Mouse (Mus musculus) heart, postnatal 36 days (tissue): ENCODE results near the gene Ak5. TPM values are rescaled to one million over a fixed set of nuclear protein-coding genes. Genes with fewer than 3 reads are reported as not detected.

Source experiments
- DNase-seq, 2 experiments: peaks; one replicate each; pipeline ENCODE4 v3.0.0; 2021 to 2022
- intact Hi-C: fragments of 180-260 bp; cut with DNase I; formaldehyde crosslinking; loops from one replicate; pipeline ENCODE4 v1.15.1; 2025
- total RNA-seq, 2 experiments: library from RNA; stranded (reverse); gene quantifications; 2 replicates each; pipeline ENCODE4 v1.2.3; 2021

Gene Ak5
- total RNA-seq, 2 experiments from 2014 or later = 0.27 to 0.31 TPM

GRCm38 (mm10) chr3:152522634-152523314 lies 145.4 kb downstream of the Ak5 start:
- intact Hi-C loops = no loop called here
- DNase-seq = no peak

- DNase-seq = no peak
- intact Hi-C loops = no loop called here
These were observed 147.1 kb downstream of the Ak5 start for GRCm38 (mm10) chr3:152521054-152521453.

- no peak for DNase-seq
- intact Hi-C loops = no loop called here
These were observed 148.1 kb downstream of the Ak5 start for GRCm38 (mm10) chr3:152520074-152520473.

- DNase-seq = no peak
- intact Hi-C loops = no loop called here
These were observed 148.6 kb downstream of the Ak5 start for GRCm38 (mm10) chr3:152519556-152519955.

- intact Hi-C loops = no loop called here
- DNase-seq = no peak
These were observed 151.6 kb downstream of the Ak5 start for GRCm38 (mm10) chr3:152516569-152516968.

- intact Hi-C loops = no loop called here
These were observed 152.2 kb downstream of the Ak5 start for GRCm38 (mm10) chr3:152515959-152516358.

GRCm38 (mm10) chr3:152512517-152512916 lies 155.6 kb downstream of the Ak5 start:
- intact Hi-C loops = no loop called here
- no peak for DNase-seq

More at GRCm38 (mm10) chr3:152515959-152516358, 152.2 kb downstream of the Ak5 start:
- no peak for DNase-seq

GRCm38 (mm10) chr3:152509268-152509667 lies 158.9 kb downstream of the Ak5 start:
- no peak for DNase-seq
- intact Hi-C loops = no loop called here

- DNase-seq = no peak
- intact Hi-C loops = no loop called here
These were observed 159.7 kb downstream of the Ak5 start for GRCm38 (mm10) chr3:152508419-152508993.

GRCm38 (mm10) chr3:152507900-152508299 lies 160.3 kb downstream of the Ak5 start:
- intact Hi-C loops = no loop called here
- DNase-seq = no peak

GRCm38 (mm10) chr3:152498968-152499696 lies 169.0 kb downstream of the Ak5 start:
- intact Hi-C loops = no loop called here
- DNase-seq = no peak

GRCm38 (mm10) chr3:152497842-152498241 lies 170.3 kb downstream of the Ak5 start:
- intact Hi-C loops = no loop called here
- no peak for DNase-seq

GRCm38 (mm10) chr3:152497084-152497483 lies 171.1 kb downstream of the Ak5 start:
- no peak for DNase-seq

GRCm38 (mm10) chr3:152495415-152495898 lies 172.7 kb downstream of the Ak5 start:
- no peak for DNase-seq
- intact Hi-C loops = no loop called here

More at GRCm38 (mm10) chr3:152497084-152497483, 171.1 kb downstream of the Ak5 start:
- intact Hi-C loops = no loop called here

GRCm38 (mm10) chr3:152494667-152495360 lies 173.3 kb downstream of the Ak5 start:
- intact Hi-C loops = no loop called here
- no peak for DNase-seq

- DNase-seq = no peak
- intact Hi-C loops = no loop called here
These were observed 174.3 kb downstream of the Ak5 start for GRCm38 (mm10) chr3:152493813-152494212.

- no peak for DNase-seq
- intact Hi-C loops = no loop called here
These were observed 175.9 kb downstream of the Ak5 start for GRCm38 (mm10) chr3:152492241-152492640.

- intact Hi-C loops = no loop called here
These were observed 177.7 kb downstream of the Ak5 start for GRCm38 (mm10) chr3:152490423-152490822.

GRCm38 (mm10) chr3:152488964-152489363 lies 179.2 kb downstream of the Ak5 start:
- intact Hi-C loops = no loop called here

More at GRCm38 (mm10) chr3:152490423-152490822, 177.7 kb downstream of the Ak5 start:
- DNase-seq = no peak

GRCm38 (mm10) chr3:152484206-152484605 lies 184.0 kb downstream of the Ak5 start:
- intact Hi-C loops = no loop called here
- no peak for DNase-seq

More at GRCm38 (mm10) chr3:152488964-152489363, 179.2 kb downstream of the Ak5 start:
- DNase-seq = no peak

GRCm38 (mm10) chr3:152483800-152484199 lies 184.4 kb downstream of the Ak5 start:
- DNase-seq = no peak
- intact Hi-C loops = no loop called here
